Mouse (Mus musculus): ENCODE data around the gene Vgll4.
A peak's percentile ranks its signal among the peaks of the same experiment; 100 is the strongest.

Gene Vgll4

DNA sequence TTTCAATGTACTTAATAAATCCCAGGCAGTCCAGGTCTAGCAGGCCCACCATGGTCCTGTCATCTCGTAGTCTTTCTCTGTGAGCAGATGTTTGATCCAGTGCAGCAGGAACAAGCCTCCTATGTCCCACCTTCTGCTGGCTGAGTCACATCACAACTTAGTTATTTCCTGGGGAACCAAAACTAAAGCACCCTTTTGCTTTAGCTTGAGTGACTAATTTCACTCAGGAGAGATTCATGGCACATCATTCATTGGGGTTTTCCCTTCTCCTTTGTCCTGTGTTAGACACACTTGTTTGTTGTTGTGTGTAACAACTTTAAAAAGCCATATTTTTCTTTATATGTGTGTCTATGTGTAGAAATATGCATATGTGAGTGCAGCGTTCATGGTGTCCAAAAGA, 126.9 kb downstream of the Vgll4 start:
- DNase-seq (ENCODE audit: low read depth, low spot score) = no peak

DNA sequence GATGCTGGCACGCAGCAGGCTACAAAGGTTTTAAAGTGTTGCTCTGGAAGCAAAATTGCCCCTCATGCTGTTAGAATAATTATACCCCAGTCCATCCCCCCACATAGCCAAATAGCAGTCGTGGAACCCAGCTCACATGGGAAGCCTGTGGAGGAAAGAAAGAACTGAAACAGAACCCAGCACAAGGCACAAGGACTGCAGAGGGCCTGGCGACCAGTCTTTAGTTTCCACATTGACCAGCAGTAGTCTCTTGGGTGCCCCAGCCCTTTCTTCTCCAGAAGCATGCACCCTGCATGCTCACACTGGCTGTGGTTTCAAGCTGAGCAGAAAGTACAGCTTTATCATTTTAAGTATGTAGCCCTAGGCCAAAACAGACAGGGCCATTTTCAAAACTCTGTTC, 127.7 kb downstream of the Vgll4 start:
- no peak for DNase-seq (ENCODE audit: low read depth, low spot score)

GRCm38 (mm10) chr6:114840012-114840411, 129.8 kb downstream of the Vgll4 start:
- DNase-seq (ENCODE audit: low read depth, low spot score) = no peak

DNA sequence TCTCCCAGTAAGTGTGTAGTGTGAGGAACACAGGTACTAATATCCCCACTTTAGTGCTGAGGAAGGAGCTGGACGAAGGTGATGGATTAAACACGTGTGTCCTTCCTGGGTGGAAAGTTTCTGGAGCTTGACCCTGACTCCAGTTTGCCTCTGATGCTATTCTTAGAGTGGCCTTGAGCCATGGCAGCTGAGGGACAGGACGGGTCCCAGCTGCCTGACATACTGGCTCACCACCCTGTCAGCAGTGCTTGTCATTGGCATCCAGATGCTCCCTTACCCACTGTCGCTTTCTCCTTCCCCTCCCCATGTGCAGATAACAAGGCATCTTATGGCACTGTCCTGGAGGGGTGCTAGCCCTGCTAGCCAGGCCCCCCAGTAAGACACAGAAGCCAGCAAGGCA, 130.9 kb downstream of the Vgll4 start:
- no peak for DNase-seq (ENCODE audit: low read depth, low spot score)

DNA sequence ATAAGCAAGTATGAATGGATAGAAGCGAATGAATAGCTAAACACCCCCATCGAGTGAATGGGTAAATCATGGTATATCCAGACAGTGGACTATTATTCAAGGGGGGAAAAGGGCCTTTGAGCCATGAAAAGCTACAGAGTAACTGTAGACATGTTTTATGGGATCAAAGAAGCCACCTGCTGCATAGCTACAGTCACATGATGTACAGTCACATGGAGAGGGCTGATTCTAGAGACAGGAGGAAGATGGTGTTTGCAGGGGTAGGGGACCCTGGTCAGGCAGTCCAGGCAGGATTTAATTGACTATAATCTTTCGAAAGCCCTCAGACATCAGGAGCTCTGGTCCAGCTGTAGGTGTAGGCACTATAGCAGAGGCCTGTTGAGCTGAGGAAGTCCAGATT, 133.4 kb downstream of the Vgll4 start:
- DNase-seq (ENCODE audit: low read depth, low spot score) = no peak

- no peak for DNase-seq (ENCODE audit: low read depth, low spot score)
Measured at GRCm38 (mm10) chr6:114835752-114836151, 134.0 kb downstream of the Vgll4 start.

DNA sequence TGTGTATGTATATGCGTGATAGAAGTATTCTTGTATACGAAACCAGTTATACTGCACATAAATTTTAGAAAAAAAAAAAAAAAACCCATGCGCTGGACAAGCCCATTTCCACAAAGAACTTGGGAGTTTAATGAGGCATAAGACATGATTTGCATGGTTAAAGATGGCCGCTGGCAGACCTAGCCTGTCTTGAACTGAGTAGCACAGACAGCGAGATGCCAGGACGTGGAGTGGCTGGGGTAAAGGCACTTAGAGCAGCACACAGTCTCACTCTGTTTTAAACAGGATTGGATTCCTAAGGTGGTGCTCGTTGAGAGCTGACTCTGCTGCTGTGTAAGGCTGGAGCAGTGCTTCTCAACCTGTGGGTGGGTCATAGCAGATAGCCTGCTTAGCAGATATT, 134.4 kb downstream of the Vgll4 start:
- DNase-seq (ENCODE audit: low read depth, low spot score) = no peak

DNA sequence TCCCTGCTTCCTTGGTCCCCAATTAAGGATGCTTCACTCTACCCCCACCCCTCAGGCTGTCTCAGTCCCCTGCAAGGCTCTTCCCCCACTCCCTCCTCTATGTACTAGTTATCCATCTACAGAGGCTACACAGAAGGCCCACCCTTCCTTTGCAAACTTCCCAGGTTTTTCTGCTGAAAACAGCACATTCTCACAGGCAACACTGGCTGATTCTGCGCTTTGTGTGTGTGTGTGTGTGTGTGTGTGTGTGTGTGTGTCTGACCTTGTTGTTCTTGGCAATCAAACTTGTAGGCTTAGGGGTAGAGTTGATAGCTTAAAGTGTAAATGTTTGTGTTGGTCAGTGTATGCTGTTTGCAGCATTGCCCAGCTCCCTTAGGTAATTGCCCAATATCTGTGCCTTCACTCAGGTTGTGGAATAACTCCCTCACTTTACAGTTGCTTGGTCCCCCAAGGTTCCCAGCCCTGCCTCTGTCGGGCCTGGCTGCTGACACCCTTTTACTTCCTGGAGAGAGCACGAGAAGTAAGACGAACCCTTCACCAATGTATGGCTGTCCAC, 135.9 kb downstream of the Vgll4 start:
- no peak for DNase-seq (ENCODE audit: low read depth, low spot score)

GRCm38 (mm10) chr6:114833058-114833685, 136.6 kb downstream of the Vgll4 start:
- DNase-seq (ENCODE audit: low read depth, low spot score) = no peak

DNA sequence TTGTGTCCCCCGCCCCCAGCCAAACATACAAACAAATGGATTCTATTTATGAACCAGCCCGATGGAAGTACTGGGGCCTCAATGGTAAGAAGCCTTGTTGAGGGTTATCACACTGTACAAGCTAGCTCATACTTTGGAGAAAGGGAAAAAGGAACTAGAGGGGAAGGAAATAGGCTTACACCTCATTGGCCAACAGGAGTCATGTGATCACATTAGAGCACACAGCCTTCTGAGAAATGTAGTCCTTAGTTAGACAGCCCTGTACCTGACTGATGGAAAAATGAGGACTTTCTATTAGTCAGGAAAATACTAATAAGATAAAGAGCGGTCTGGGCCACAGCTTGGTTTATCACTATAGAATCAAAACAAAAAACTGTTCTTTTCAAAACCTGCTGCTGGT, 138.0 kb downstream of the Vgll4 start:
- no peak for DNase-seq (ENCODE audit: low read depth, low spot score)

- DNase-seq (ENCODE audit: low read depth, low spot score) = peak; percentile 8
Measured at GRCm38 (mm10) chr6:114829660-114830438, 139.9 kb downstream of the Vgll4 start.

- DNase-seq (ENCODE audit: low read depth, low spot score) = peak; percentile 28
Measured at GRCm38 (mm10) chr6:114826889-114827288, 142.9 kb downstream of the Vgll4 start.

GRCm38 (mm10) chr6:114821646-114822045, 148.1 kb downstream of the Vgll4 start:
- no peak for DNase-seq (ENCODE audit: low read depth, low spot score)

DNA sequence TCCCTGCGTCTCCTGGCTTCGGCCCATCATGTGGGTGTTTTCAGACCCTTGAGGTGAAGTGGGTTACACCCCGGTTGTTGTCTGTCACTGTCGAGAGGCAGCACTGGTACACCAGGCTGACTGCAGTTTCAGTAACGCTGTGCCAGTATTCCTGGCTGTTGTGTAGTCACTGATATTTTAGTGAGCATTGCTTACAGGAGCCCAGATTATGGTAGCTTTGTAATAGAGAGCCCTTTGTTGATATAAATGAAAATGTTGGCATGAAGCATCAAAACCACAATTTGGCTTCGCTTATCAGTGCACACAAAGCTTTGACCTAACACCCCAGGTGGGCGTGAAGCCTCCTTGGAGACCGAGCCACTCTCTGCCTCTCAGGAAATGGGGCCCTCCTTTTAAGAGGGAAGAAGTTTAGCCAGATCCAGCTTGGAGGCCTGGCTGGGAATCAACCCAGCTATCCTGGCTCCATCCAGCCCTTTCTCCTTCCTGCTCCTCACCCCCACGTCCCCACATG, 149.8 kb downstream of the Vgll4 start:
- no peak for DNase-seq (ENCODE audit: low read depth, low spot score)

- DNase-seq (ENCODE audit: low read depth, low spot score) = no peak
Measured at GRCm38 (mm10) chr6:114818471-114818870, 151.3 kb downstream of the Vgll4 start.

DNA sequence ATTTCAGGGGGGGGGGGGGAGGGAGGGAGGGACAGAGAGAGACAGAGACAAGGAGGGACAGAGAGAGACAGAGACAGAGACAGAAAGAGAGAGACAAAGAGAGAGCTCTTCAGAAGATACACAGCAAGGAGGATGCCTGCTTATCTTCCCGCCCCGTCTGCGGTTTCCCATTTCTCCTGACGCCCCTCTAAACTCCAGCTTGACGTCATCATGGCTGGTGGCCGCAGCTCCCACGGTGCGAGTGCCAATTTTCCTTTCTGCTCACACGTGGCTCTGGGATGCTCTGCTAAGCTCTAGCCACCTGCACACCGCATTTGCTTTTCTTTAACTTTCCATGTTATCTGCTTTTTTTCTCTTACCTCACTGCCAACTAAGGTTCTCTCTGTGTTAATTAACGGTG, 151.8 kb downstream of the Vgll4 start:
- DNase-seq (ENCODE audit: low read depth, low spot score) = no peak

DNA sequence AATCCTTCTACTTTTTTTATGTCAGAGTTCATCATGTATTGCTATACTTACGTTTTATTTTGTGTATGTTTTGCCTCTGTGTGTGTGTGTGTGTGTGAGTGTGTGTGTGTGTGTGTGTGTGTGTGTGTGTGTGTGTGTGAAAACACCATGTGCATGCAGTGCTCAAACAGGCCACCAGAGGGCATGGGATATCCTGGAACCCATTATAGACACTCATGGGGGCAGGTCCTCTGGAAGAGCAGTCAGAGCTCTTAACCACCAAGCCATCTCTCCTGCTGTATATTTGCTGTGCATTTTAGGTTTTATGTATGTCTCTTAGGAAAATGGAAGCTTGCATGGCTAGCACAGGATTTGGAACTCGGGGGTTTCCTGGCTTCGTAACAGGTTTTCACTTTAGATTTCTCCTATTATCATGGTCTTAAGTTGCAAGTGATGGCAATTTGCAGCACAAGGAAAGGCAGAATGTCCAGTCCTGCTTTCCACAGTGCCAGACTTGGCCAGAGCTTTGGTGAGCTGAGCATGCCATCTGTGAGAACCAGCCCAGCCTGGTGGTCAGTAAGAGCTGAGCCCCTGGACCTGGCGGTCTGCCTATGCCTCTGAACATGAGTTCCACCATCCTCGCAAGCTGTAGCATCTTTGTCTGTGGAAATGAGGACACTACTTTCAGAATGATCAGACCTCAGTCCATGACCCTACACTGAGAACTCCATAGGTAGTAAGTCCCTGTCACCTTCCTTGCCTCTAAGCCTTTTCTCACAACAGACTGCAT, 154.7 kb downstream of the Vgll4 start:
- DNase-seq (ENCODE audit: low read depth, low spot score) = peak; percentile 59

DNA sequence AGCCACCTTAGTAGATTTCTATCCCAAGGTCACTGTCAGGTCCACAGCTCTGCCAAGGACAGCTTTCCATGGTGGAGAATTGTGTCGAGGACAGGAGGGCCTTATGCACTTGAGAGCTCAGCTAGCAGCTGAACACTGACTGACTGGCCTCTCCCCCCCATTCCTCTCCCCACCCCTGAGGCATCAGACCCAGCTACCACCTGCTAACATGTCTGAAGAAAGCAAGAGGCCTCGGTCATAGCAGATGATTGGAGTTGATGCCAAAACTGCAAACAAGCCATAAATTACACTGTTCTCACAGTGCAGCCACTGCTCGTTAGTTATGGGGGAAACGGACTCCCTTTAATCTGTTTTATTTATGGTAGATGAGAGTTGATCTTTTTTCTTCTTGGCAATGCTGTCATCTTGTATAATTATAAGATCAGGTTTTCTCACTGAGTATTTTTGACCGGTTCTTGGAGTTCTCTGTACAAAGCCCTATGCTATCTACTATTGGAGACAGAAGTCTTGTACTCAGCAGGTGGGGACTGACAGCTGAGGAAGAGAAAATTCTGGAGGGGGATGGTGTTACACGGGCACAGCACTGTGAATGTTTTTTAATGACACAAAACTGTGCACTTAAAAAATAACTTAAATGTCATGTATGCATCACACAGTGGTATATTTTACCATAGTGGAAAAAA, 155.5 kb downstream of the Vgll4 start:
- no peak for DNase-seq (ENCODE audit: low read depth, low spot score)

- DNase-seq (ENCODE audit: low read depth, low spot score) = no peak
Measured at GRCm38 (mm10) chr6:114812779-114813178, 157.0 kb downstream of the Vgll4 start.

DNA sequence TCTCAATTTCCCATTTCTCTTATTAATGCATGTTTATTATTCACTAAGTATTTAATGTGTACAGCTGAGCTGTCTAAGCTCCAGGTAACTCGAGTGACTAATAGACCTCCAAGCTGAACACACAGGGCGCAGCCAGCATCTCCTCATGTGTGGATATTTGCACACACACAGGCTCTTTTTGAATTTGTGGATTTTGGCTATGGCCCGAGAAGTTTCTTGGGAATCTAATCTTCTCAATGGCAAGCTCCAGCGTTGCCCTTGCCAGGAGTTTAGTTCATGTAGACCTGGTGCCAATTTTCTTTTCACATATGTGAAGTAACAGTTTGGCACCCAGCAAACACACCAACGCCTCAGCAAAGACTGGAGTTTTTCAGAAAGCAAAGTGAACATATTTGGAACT, 157.5 kb downstream of the Vgll4 start:
- DNase-seq (ENCODE audit: low read depth, low spot score) = no peak
